Mouse (Mus musculus) erythroid progenitor cell, adult 5-6 weeks (primary cell): ENCODE measurements around the gene B9d1. TPM values are rescaled to one million over a fixed set of nuclear protein-coding genes. Genes with fewer than 3 reads are reported as not detected.

Experiments
- ATAC-seq: replicated peaks from 2 replicates; pipeline ENCODE4 v1.8.0; 2016; ENCODE audit warnings: moderate number of reproducible peaks, mild to moderate bottlenecking, moderate TSS enrichment, inconsistent platforms; ENCODE audit not compliant: poor library complexity, low FRiP score, severe bottlenecking
- total RNA-seq, 2 experiments: library from RNA; stranded (forward) in 1 of 2; stranded (reverse) in 1 of 2; fragments of 150-400 nt in 1 of 2; fragments of 186-747, 209-891 nt in 1 of 2; gene quantifications; 2 replicates each; pipeline versions ENCODE4 v1.2.3 to v1.2.4; 2015 to 2017; ENCODE audit warnings: low replicate concordance in 2 of 2

Gene B9d1
- total RNA-seq, 2 experiments from 2014 or later: not detected

GRCm38 (mm10) chr11:61535530-61535929 is 30.6 kb downstream of the B9d1 start:
- ATAC-seq: no peak

GRCm38 (mm10) chr11:61536952-61537351 is 32.0 kb downstream of the B9d1 start:
- no peak for ATAC-seq

DNA sequence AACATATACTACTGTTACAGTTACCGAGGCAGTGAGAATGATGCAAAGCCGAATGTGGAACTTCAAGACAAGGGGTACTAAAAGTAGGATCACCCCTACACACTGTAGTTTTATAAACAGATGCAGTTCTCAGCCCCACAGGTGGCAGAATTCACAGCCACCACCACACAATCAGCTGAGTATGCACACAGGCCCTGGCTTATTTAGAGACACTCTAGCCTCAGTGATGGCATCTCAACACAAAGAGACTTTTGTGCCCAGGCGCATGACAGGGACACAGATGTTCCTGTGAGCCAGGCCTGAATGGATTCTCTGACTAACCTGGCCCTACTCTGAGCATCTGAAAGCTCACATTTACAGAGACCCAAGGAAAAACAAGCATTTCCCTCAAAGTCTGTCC is 32.4 kb downstream of the B9d1 start:
- ATAC-seq: no peak

DNA sequence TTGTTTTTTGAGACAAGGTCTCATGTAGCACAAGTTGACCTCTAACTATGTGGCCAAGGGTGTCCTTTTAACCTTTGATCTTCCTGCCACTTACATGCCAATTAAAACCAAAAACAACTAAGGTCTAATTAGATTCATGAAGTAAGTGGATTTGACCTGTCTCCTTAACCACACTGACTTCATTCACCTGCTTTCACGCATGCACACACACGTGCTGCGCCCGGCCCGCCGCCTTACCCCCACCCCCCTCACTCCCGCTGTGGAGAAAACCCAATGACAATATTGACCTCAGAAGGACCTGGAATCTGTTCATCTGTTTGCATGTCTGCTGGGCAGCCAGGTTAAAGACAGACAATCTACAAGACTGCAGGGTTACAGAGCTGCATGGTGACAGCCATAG is 35.7 kb downstream of the B9d1 start:
- no peak for ATAC-seq

GRCm38 (mm10) chr11:61541106-61541505 is 36.2 kb downstream of the B9d1 start:
- no peak for ATAC-seq

- ATAC-seq: no peak
Observed at GRCm38 (mm10) chr11:61545586-61545985, 40.6 kb downstream of the B9d1 start.

- ATAC-seq: no peak
Observed at GRCm38 (mm10) chr11:61546452-61546851, 41.5 kb downstream of the B9d1 start.

DNA sequence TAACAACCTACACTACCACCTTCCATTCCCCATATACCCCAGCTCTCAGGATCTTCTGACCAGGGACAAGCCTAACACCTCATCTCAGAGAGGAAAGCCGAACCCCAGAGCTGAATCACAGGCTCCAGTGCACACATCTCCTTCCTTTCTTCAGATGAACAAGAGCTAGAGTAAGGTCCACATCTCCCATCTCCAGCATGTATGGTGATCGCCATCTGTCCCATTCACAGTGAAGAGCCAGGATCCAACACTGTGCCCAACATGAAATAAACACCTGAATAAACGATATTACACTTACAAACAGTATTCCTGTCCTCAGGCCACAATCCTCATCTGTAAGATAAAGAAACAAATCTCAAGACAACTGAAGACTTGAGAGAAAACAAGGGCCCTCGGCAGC is 42.8 kb downstream of the B9d1 start:
- no peak for ATAC-seq

DNA sequence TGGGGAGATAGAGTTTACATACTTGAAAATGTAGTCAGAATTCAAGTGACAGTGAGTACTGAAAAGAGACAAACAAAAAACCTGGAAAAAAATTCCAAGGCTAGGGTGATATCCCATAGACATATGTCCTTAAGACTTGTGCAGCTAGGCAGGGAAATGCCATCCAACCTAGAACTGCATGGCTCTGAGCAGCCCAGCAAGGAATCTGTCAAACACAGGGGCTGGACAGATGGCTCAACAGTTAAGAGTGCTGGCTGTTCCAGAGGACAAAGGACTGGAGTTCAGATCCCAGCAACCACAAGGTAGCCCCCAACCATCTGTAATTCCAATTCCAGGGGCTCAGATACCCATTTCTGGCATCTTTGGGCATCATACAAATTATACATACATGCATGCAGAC is 45.7 kb downstream of the B9d1 start:
- no peak for ATAC-seq

- ATAC-seq: no peak
Observed at GRCm38 (mm10) chr11:61553015-61553754, 48.2 kb downstream of the B9d1 start.

GRCm38 (mm10) chr11:61559572-61559971 is 54.6 kb downstream of the B9d1 start:
- ATAC-seq: no peak

DNA sequence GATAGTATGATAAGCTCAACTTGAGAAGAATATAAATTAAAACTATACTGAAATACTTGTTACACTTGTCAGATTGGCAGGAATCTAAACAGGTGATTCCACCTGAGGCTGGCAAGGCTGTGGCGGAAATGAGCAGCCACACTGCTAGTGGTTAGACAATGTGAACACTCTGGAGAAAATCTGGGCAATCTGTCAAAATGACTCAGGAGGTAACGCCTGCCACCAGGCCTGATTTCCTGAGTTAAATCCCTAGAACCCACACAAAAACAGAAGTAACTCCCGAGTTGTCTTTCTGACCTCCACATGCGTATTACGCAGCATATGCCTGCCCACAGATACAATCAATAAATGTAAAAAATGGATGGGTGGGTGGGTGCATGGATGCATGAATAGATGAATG is 57.5 kb downstream of the B9d1 start:
- ATAC-seq: no peak

Other genes with a start within 250 kb of the B9d1 start
- 15.1 and 23.5 TPM in 2 replicates for gene Aldh3a2, start 237.7 kb upstream of the B9d1 start, total RNA-seq (2015; ENCODE audit: low replicate concordance)
- 6.4 and 8.2 TPM in 2 replicates for gene Aldh3a2, start 237.7 kb upstream of the B9d1 start, total RNA-seq (2017; ENCODE audit: low replicate concordance)
- gene Slc47a2, start 162.3 kb upstream of the B9d1 start, total RNA-seq (2015; ENCODE audit: low replicate concordance): not detected in 2 replicates
- gene Slc47a2, start 162.3 kb upstream of the B9d1 start, total RNA-seq (2017; ENCODE audit: low replicate concordance): not detected in 2 replicates
- not detected in 2 replicates for gene Slc47a1, start 126.8 kb upstream of the B9d1 start, total RNA-seq (2015; ENCODE audit: low replicate concordance)
- not detected in 2 replicates for gene Slc47a1, start 126.8 kb upstream of the B9d1 start, total RNA-seq (2017; ENCODE audit: low replicate concordance)
- not detected in 2 replicates for gene Rnf112, start 51.0 kb upstream of the B9d1 start, total RNA-seq (2015; ENCODE audit: low replicate concordance)
- gene Rnf112, start 51.0 kb upstream of the B9d1 start, total RNA-seq (2017; ENCODE audit: low replicate concordance): not detected in 2 replicates
- not detected in 2 replicates for gene Mfap4, start 19.7 kb upstream of the B9d1 start, total RNA-seq (2015; ENCODE audit: low replicate concordance)
- gene Mfap4, start 19.7 kb upstream of the B9d1 start, total RNA-seq (2017; ENCODE audit: low replicate concordance): not detected in 2 replicates
- 2.1 and 2.5 TPM in 2 replicates for gene Mapk7, start 10.7 kb upstream of the B9d1 start, total RNA-seq (2015; ENCODE audit: low replicate concordance)
- 1.3 and 2.0 TPM in 2 replicates for gene Mapk7, start 10.7 kb upstream of the B9d1 start, total RNA-seq (2017; ENCODE audit: low replicate concordance)
- gene Epn2, start 74.5 kb downstream of the B9d1 start, total RNA-seq (2015; ENCODE audit: low replicate concordance): not detected in 2 replicates
- not detected in 2 replicates for gene Epn2, start 74.5 kb downstream of the B9d1 start, total RNA-seq (2017; ENCODE audit: low replicate concordance)
- 1.4 and 9.2 TPM in 2 replicates for gene Grap, start 148.1 kb downstream of the B9d1 start, total RNA-seq (2015; ENCODE audit: low replicate concordance)
- 0.51 and 1.4 TPM in 2 replicates for gene Grap, start 148.1 kb downstream of the B9d1 start, total RNA-seq (2017; ENCODE audit: low replicate concordance)
- gene Fam83g, start 178.9 kb downstream of the B9d1 start, total RNA-seq (2015; ENCODE audit: low replicate concordance): not detected in 2 replicates
- gene Fam83g, start 178.9 kb downstream of the B9d1 start, total RNA-seq (2017; ENCODE audit: low replicate concordance): 0.64 TPM in 1 of 2 replicates, not detected in the other
- gene Slc5a10, start 215.7 kb downstream of the B9d1 start, total RNA-seq (2015; ENCODE audit: low replicate concordance): not detected in 2 replicates
- 0.13 TPM in 1 of 2 replicates, not detected in the other for gene Slc5a10, start 215.7 kb downstream of the B9d1 start, total RNA-seq (2017; ENCODE audit: low replicate concordance)